Mouse (Mus musculus) CH12.LX (cell line): Measurements from ENCODE around the gene Ncor2. TPM values are rescaled to one million over a fixed set of nuclear protein-coding genes. Genes with fewer than 3 reads are reported as not detected.

Experiments used
- DNase-seq: peaks from one replicate; pipeline ENCODE4 v3.0.0-alpha.2; 2013; ENCODE audit errors: extremely low read depth
- H3K27ac ChIP-seq: 2 replicates; pipeline ENCODE4 v1.5.1; 2012; ENCODE audit warnings: low read depth, mild to moderate bottlenecking, control low read depth, moderate library complexity; ENCODE audit not compliant: insufficient read depth
- H3K27me3 ChIP-seq: replicated peaks from 2 replicates; pipeline ENCODE3; 2012; ENCODE audit warnings: inconsistent platforms
- H3K36me3 ChIP-seq, 2 experiments: replicated peaks in 1 of 2; 2 replicates each; pipeline versions ENCODE3 to v1.6.1; 2012; ENCODE audit warnings: inconsistent platforms in 1 of 2, low read length in 1 of 2, mild to moderate bottlenecking in 1 of 2, mixed read lengths in 1 of 2, moderate library complexity in 1 of 2; ENCODE audit not compliant: control insufficient read depth in 1 of 2, insufficient read depth in 1 of 2
- H3K4me1 ChIP-seq, 2 experiments: 2 replicates each; pipeline ENCODE4 v1.6.1; 2012; ENCODE audit warnings: inconsistent platforms in 1 of 2, moderate library complexity in 1 of 2; ENCODE audit not compliant: insufficient read depth in 2 of 2, control insufficient read depth in 1 of 2
- H3K4me2 ChIP-seq: 2 replicates; pipeline ENCODE4 v1.6.1; 2012; ENCODE audit warnings: low read depth, mild to moderate bottlenecking, control low read depth; ENCODE audit not compliant: poor library complexity, insufficient read depth, severe bottlenecking
- H3K4me3 ChIP-seq, 3 experiments: fragments of 150-350 bp in 1 of 3; sonication (generic) in 1 of 3; replicated peaks in 1 of 3; 2 replicates each; pipeline versions ENCODE3 to v1.5.1; 2011 to 2012; ENCODE audit warnings: low read depth in 2 of 3, low read length in 2 of 3, mild to moderate bottlenecking in 2 of 3, moderate library complexity in 2 of 3, control low read depth in 1 of 3, improper control_type of control experiment in 1 of 3, inconsistent platforms in 1 of 3, mixed read lengths in 1 of 3; ENCODE audit not compliant: poor library complexity in 1 of 3
- H3K79me2 ChIP-seq: replicated peaks from 2 replicates; pipeline ENCODE4 v1.6.1; 2012; ENCODE audit warnings: mild to moderate bottlenecking, moderate library complexity; ENCODE audit not compliant: control insufficient read depth, poor library complexity, insufficient read depth, severe bottlenecking; ENCODE audit errors: extremely low read depth
- H3K9ac ChIP-seq: 2 replicates; pipeline ENCODE4 v1.6.1; 2012; ENCODE audit warnings: low read depth, mild to moderate bottlenecking, control low read depth, moderate library complexity; ENCODE audit not compliant: insufficient read depth
- H3K9me3 ChIP-seq: replicated peaks from 2 replicates; pipeline ENCODE3; 2012; ENCODE audit warnings: low read length, inconsistent platforms, mixed read lengths
- BHLHE40 ChIP-seq: IDR thresholded peaks from 2 replicates; pipeline ENCODE4 v1.6.1; 2011; ENCODE audit warnings: mild to moderate bottlenecking, low read depth, low read length, improper control_type of control experiment
- CHD2 ChIP-seq: IDR thresholded peaks from 2 replicates; pipeline ENCODE4 v1.6.1; 2011; ENCODE audit warnings: low read length, improper control_type of control experiment
- E2F4 ChIP-seq: IDR thresholded peaks from 2 replicates; pipeline ENCODE4 v1.6.1; 2011; ENCODE audit warnings: low read depth, low read length, improper control_type of control experiment; ENCODE audit not compliant: insufficient replicate concordance
- EP300 ChIP-seq: IDR thresholded peaks from 2 replicates; pipeline ENCODE4 v1.6.1; 2011; ENCODE audit warnings: low read length, improper control_type of control experiment
- GABPA ChIP-seq: IDR thresholded peaks from 2 replicates; pipeline ENCODE4 v1.6.1; 2012; ENCODE audit warnings: low read depth, low read length, improper control_type of control experiment, inconsistent platforms; ENCODE audit not compliant: insufficient replicate concordance
- JUN ChIP-seq: IDR thresholded peaks from 2 replicates; pipeline ENCODE4 v1.6.1; 2011; ENCODE audit warnings: low read depth, mild to moderate bottlenecking, low read length, improper control_type of control experiment, moderate library complexity; ENCODE audit not compliant: insufficient read depth
- JUND ChIP-seq: conservative IDR thresholded peaks from 2 replicates; pipeline ENCODE4 v1.6.1; 2011; ENCODE audit warnings: low read depth, low read length, improper control_type of control experiment
- MAZ ChIP-seq: IDR thresholded peaks from 2 replicates; pipeline ENCODE4 v1.6.1; 2012; ENCODE audit warnings: low read depth, mild to moderate bottlenecking, inconsistent platforms, low read length, improper control_type of control experiment, moderate library complexity
- MYC ChIP-seq: IDR thresholded peaks from 2 replicates; pipeline ENCODE4 v1.6.1; 2011; ENCODE audit warnings: low read depth, mild to moderate bottlenecking, improper control_type of control experiment, low read length
- NELFE ChIP-seq: IDR thresholded peaks from 2 replicates; pipeline ENCODE4 v1.6.1; 2011; ENCODE audit warnings: low read depth, low read length, improper control_type of control experiment
- PAX5 ChIP-seq: IDR thresholded peaks from 2 replicates; pipeline ENCODE4 v1.6.1; 2012; ENCODE audit warnings: low read length, inconsistent platforms, mixed read lengths
- POLR2A ChIP-seq: IDR thresholded peaks from 2 replicates; pipeline ENCODE4 v1.6.1; 2011; ENCODE audit warnings: low read depth, mild to moderate bottlenecking, improper control_type of control experiment, low read length
- RCOR1 ChIP-seq: conservative IDR thresholded peaks from 2 replicates; pipeline ENCODE4 v1.6.1; 2012; ENCODE audit warnings: low read depth, mild to moderate bottlenecking, inconsistent platforms, low read length, improper control_type of control experiment
- SIN3A ChIP-seq: IDR thresholded peaks from 2 replicates; pipeline ENCODE4 v1.6.1; 2012; ENCODE audit warnings: low read length, improper control_type of control experiment, inconsistent platforms
- TCF12 ChIP-seq: IDR thresholded peaks from 2 replicates; pipeline ENCODE4 v1.6.1; 2014; ENCODE audit warnings: low read depth, mild to moderate bottlenecking, inconsistent platforms, low read length, improper control_type of control experiment
- UBTF ChIP-seq: IDR thresholded peaks from 2 replicates; pipeline ENCODE4 v1.6.1; 2012; ENCODE audit warnings: low read depth, mild to moderate bottlenecking, inconsistent platforms, low read length, improper control_type of control experiment, moderate library complexity
- USF1 ChIP-seq: IDR thresholded peaks from 2 replicates; pipeline ENCODE4 v1.6.1; 2014; ENCODE audit warnings: low read depth, mild to moderate bottlenecking, inconsistent platforms, low read length, improper control_type of control experiment
- USF2 ChIP-seq: conservative IDR thresholded peaks from 2 replicates; pipeline ENCODE4 v1.6.1; 2011; ENCODE audit warnings: low read depth, low read length, improper control_type of control experiment
- ZC3H11A ChIP-seq: IDR thresholded peaks from 2 replicates; pipeline ENCODE4 v1.6.1; 2012; ENCODE audit warnings: low read depth, mild to moderate bottlenecking, inconsistent platforms, low read length, improper control_type of control experiment
- ZKSCAN1 ChIP-seq: IDR thresholded peaks from 2 replicates; pipeline ENCODE4 v1.6.1; 2012; ENCODE audit warnings: low read depth, inconsistent platforms, low read length, improper control_type of control experiment, borderline replicate concordance
- ZMIZ1 ChIP-seq: IDR thresholded peaks from 2 replicates; pipeline ENCODE4 v1.6.1; 2012; ENCODE audit warnings: low read depth, mild to moderate bottlenecking, inconsistent platforms, low read length, improper control_type of control experiment
- dilution Hi-C: fragments of 300-500 bp; cut with MboI; formaldehyde crosslinking; loops from 2 replicates; pipeline ENCODE4 v1.14.3; 2020; ENCODE audit warnings: low sequenced_read_pairs; ENCODE audit not compliant: extremely low pct_unique_long_range_greater_than_20kb, extremely low pct_ligation_motif_present
- in situ Hi-C: fragments of 300-500 bp; cut with MboI; formaldehyde crosslinking; loops from 3 replicates; pipeline ENCODE4 v1.14.3; 2019; ENCODE audit warnings: low sequenced_read_pairs, low pct_ligation_motif_present, low pct_unique_long_range_greater_than_20kb, mixed read lengths
- polyA plus RNA-seq: library from polyadenylated mRNA; unstranded; fragments of >175 nt; gene quantifications from 2 replicates; pipeline ENCODE4 v1.2.1, GENCODE M21; 2012; ENCODE audit warnings: low read depth; ENCODE audit not compliant: insufficient read length
- total RNA-seq, 2 experiments: library from RNA; depleted of rRNA; stranded (reverse); fragments of 300-350 nt in 1 of 2; fragments of >200 nt in 1 of 2; gene quantifications; 2 replicates each; pipeline ENCODE4 v1.2.3; 2012 to 2014

The Ncor2 gene
- total and polyA plus RNA-seq, 3 experiments, result 3.9 to 44.7 (median 10.8) TPM

DNA sequence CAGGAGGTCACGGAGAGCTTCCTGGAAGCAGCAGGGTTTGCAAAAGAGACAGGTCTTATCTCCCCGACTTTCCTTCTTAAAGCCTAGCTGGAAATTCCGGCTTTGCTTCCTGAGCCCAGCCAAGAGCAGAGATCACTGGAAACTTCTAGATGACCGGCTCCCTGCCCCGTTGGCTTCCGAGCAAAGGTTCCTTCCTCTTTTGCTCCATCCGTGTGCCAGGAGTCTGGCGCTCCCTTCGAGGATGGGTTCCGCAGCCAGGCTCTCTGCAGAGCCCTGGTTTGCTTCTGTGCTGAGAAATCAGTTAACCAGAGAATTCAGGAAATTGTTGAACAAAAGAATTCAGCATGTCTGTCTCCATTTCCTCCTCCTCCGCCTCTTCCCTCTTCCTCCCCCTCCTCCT, 186.1 kb downstream of the Ncor2 start:
- H3K9me3 ChIP-seq, result no peaks in the 10 kb centered on the region
- DNase-seq, result no peak
- no peaks in the 10 kb centered on the region for H3K36me3 ChIP-seq
- H3K27me3 ChIP-seq, result peaks cover 42% of the 10 kb centered on the region
- TF ChIP-seq MYC, result no peak
- TF ChIP-seq UBTF, result no peak
- no peak for TF ChIP-seq TCF12
- TF ChIP-seq ZKSCAN1, result no peak
- TF ChIP-seq ZMIZ1, result no peak
- TF ChIP-seq E2F4, result no peak
- no peaks in the 10 kb centered on the region; a peak in 1 of 4 replicates for H3K4me1 ChIP-seq
- no peak overlapping the region for H3K9ac ChIP-seq
- no peak overlapping the region for H3K4me3 ChIP-seq
- no peak overlapping the region for H3K27ac ChIP-seq
- no peak overlapping the region for H3K4me2 ChIP-seq
- dilution Hi-C loops (no loop called here), in situ Hi-C loops (no loop called here)
- no peaks in the 10 kb centered on the region for H3K79me2 ChIP-seq

DNA sequence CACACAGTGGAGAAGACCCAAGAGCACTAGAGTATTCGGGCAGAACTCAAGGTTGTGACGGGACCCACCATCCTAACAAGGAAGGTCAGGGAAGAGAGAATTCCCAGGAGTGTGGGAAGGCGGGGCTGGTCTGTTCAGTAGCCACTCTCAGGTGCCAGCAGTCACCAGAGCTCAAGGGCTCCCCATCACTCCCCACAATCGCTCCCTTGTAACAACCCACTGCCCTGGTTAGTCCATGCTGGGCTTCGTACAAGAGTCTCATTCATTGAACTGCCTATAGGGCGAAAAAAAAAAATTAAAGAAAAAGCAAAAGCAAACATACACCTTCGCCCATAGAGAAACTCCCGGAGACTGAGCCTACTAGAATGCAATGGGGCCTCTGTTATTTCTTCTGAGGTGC, 186.7 kb downstream of the Ncor2 start:
- Histone ChIP-seq H3K4me3 (no peak overlapping the region), H3K27me3 (peaks cover 42% of the 10 kb centered on the region), H3K9me3 (no peaks in the 10 kb centered on the region), H3K79me2 (no peaks in the 10 kb centered on the region), H3K4me2 (no peak overlapping the region), H3K36me3 (no peaks in the 10 kb centered on the region), H3K4me1 (no peaks in the 10 kb centered on the region; a peak in 1 of 4 replicates), H3K27ac (no peak overlapping the region), H3K9ac (no peak overlapping the region)
- DNase-seq, result no peak
- no peak for TF ChIP-seq ZMIZ1
- TF ChIP-seq USF2, result no peak
- TF ChIP-seq UBTF, result no peak
- TF ChIP-seq JUND, result no peak
- no peak for TF ChIP-seq POLR2A
- no peak for TF ChIP-seq EP300
- no peak for TF ChIP-seq PAX5
- dilution Hi-C loops, result no loop called here
- in situ Hi-C loops, result no loop called here

DNA sequence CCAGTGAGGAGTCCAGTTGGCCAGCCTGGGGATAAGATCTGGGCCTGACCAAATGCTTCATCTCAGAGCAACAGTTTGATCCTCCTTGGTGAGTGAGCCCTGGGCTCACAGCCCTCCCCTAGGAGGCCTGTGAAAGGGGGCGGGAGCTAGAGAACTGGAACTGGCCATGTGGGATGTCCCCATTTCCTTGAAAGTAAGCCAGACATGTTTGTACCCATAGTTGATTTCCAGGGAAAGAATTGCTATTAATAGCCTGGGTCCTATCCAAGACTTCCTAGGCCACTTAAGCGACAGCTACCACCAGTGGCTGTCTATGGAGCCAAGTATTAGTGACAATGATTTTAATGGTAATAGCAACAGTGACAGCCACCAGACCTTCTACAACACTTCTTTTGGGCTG, 189.3 kb downstream of the Ncor2 start:
- H3K79me2 ChIP-seq, result no peaks in the 10 kb centered on the region
- in situ Hi-C loops (no loop called here), dilution Hi-C loops (no loop called here)
- H3K4me2 ChIP-seq, result no peak overlapping the region
- H3K36me3 ChIP-seq, result no peaks in the 10 kb centered on the region
- DNase-seq, result no peak
- H3K27ac ChIP-seq, result no peak overlapping the region
- peaks cover 28% of the 10 kb centered on the region for H3K27me3 ChIP-seq
- H3K4me1 ChIP-seq, result no peaks in the 10 kb centered on the region; a peak in 1 of 4 replicates
- no peak overlapping the region for H3K4me3 ChIP-seq
- no peaks in the 10 kb centered on the region for H3K9me3 ChIP-seq
- TF ChIP-seq CHD2 (no peak), ZC3H11A (no peak), MAZ (no peak), USF1 (no peak), GABPA (no peak), RCOR1 (no peak), SIN3A (no peak), ZMIZ1 (no peak), BHLHE40 (no peak), JUN (no peak), NELFE (no peak), ZKSCAN1 (no peak), USF2 (no peak), TCF12 (no peak)
- H3K9ac ChIP-seq, result no peak overlapping the region
